Mouse (Mus musculus): ENCODE results near the gene Gm14137. TPM values are rescaled to one million over a fixed set of nuclear protein-coding genes. Genes with fewer than 3 reads are reported as not detected.

The Gm14137 gene
- polyA plus RNA-seq (2014; fragmentation: Nextera tagmentation; extraction: Ambion mirVana) = 0.27 and 0.30 TPM in 2 replicates

DNA sequence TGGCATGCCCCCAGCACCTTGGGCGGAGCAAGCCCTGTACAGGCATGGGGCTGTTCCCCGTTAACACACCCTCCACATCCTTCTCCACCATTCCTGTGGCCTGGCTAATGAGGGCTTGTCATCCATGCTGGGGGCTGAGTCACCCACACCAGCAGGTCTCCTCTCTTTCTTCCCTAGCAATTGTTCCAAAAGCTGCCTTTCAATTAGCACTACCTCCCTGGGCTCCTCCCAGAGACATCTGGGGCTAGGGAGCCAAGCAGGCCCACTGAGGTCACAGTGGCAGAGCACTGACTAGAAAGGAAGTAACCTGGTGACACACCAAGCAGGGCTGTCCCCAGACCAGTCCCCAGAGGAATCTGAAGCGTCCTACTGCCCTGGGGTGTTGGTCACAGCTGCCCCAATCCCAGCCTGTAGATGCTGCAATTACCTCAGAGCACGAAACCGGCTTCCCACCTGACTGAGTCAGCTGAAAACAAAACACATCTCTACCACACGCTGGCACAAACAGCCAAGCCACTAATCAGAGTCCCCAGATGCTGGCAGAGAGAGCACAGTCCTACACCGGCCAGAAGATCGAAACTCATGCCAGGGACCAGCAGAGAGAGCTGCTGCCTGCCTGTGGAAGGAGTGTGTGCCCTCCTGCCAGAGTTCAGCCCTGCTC is at the start of gene Gm14137:
Gene Gm14137, plus strand, starts transcription at position 519 of the 661 bp plus-strand sequence.
- Histone ChIP-seq H3K36me3 (ENCODE audit: control insufficient read depth, insufficient read depth, low read length) (peaks cover 4% of the 10 kb centered on the region; the same call in 1 of the 2 replicates), H3K4me2 (replicated peaks; ENCODE audit: low read depth, low read length) (no peak within 1 kb of the TSS), H3K27me3 (ENCODE audit: control insufficient read depth, insufficient read depth, low read length) (no peaks in the 10 kb centered on the region), H3K4me3 (ENCODE audit: low read depth, low read length) (no peak within 1 kb of the TSS), H3K9me3 (ENCODE audit: control insufficient read depth, low read depth, low read length) (no peaks in the 10 kb centered on the region), H3K9ac (replicated peaks; ENCODE audit: low read depth, low read length) (no peak within 1 kb of the TSS), H3K4me1 (ENCODE audit: control insufficient read depth, insufficient read depth, low read length) (peaks cover 15% of the 10 kb centered on the region), H3K27ac (ENCODE audit: low read length) (no peak within 1 kb of the TSS)
- WGBS = 61% methylated on average over 8 of the region's 8 CpGs
- no peak for ATAC-seq (ENCODE audit: insufficient number of reproducible peaks, insufficient read depth, low FRiP score, low read depth)

DNA sequence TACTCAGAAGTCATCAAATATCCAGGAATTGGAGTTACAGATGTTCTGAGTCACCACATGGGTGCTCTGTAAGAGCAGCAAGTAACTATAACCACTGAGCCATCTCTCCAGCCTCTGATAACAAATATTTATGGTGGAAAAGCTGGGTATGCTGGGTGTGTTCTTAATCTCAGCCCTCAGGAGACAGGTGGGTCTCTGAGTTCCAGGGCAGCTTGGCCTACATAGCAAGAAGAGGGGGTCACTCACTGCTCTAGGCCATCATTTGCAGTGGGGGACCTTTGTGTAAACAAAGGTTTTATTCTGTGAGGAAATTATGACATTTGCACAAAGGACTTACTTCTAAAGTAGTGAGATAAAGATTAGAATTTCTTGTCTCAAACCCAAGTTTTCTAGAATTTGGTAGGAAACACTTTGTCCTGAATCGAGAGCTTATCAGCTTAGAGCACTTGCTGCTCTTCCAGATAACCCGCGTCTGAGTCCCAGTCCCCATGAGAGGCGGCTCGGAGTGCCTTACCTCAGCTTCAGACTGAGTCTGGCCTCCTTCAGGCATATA is 37.9 kb upstream of the Gm14137 start:
- Histone ChIP-seq H3K36me3 (ENCODE audit: control insufficient read depth, insufficient read depth, low read length) (peaks cover 49% of the 10 kb centered on the region), H3K4me1 (ENCODE audit: control insufficient read depth, insufficient read depth, low read length) (no peaks in the 10 kb centered on the region), H3K4me3 (ENCODE audit: low read depth, low read length) (no peak overlapping the region), H3K9me3 (ENCODE audit: control insufficient read depth, low read depth, low read length) (no peaks in the 10 kb centered on the region), H3K27me3 (ENCODE audit: control insufficient read depth, insufficient read depth, low read length) (no peaks in the 10 kb centered on the region), H3K9ac (replicated peaks; ENCODE audit: low read depth, low read length) (no peak overlapping the region), H3K4me2 (replicated peaks; ENCODE audit: low read depth, low read length) (no peak overlapping the region), H3K27ac (ENCODE audit: low read length) (no peak overlapping the region)
- WGBS = 81% methylated on average over 5 of the region's 5 CpGs
- no peak for ATAC-seq (ENCODE audit: insufficient number of reproducible peaks, insufficient read depth, low FRiP score, low read depth)

DNA sequence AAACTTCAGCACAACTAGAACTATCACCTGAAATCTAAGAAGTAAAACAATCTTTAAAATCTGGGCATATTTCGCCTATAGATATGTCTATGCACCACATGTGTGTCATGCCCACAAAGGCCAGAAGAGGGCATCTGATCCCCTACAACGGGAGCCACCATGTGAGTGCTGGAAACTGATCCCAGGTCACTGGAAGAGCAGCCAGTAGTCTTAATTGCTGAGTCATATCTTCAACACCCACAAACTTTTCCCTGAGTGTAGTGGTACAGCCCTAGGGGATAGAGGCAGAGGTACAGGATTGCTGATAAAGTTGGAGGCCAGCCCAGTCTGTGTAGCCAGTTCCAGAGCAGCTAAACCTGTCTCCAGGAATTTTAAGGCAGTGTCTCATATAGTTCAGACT is 29.1 kb upstream of the Gm14137 start:
- Histone ChIP-seq H3K36me3 (ENCODE audit: control insufficient read depth, insufficient read depth, low read length) (peaks cover 57% of the 10 kb centered on the region), H3K4me3 (ENCODE audit: low read depth, low read length) (no peak overlapping the region), H3K27ac (ENCODE audit: low read length) (no peak overlapping the region), H3K9ac (replicated peaks; ENCODE audit: low read depth, low read length) (no peak overlapping the region), H3K4me2 (replicated peaks; ENCODE audit: low read depth, low read length) (no peak overlapping the region), H3K4me1 (ENCODE audit: control insufficient read depth, insufficient read depth, low read length) (no peaks in the 10 kb centered on the region), H3K9me3 (ENCODE audit: control insufficient read depth, low read depth, low read length) (peaks cover 4% of the 10 kb centered on the region; the same call in 1 of the 2 replicates), H3K27me3 (ENCODE audit: control insufficient read depth, insufficient read depth, low read length) (no peaks in the 10 kb centered on the region)
- ATAC-seq (ENCODE audit: insufficient number of reproducible peaks, insufficient read depth, low FRiP score, low read depth) = no peak
- WGBS = 89% methylated on average over 2 of the region's 2 CpGs

DNA sequence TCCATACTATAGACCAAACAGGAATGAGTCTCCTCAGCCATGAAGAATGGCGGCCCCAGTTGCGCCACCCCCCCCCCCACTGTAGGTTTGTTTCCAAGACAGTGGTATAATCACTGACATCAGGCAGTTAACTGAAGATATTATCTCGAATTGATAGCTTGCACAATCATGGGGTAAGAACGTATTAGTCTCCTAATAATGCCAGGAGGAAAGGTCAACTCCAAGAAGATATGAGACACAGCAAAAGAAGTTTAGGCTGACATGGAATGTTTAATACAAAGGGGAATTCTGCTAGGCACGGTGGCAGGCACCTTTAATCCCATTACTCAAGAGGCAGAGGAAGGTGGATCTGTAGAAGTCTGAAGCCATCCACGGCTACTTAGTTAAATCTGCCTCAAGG is 27.9 kb upstream of the Gm14137 start:
- Histone ChIP-seq H3K9ac (replicated peaks; ENCODE audit: low read depth, low read length) (no peak overlapping the region), H3K4me3 (ENCODE audit: low read depth, low read length) (no peak overlapping the region), H3K4me1 (ENCODE audit: control insufficient read depth, insufficient read depth, low read length) (no peaks in the 10 kb centered on the region), H3K27ac (ENCODE audit: low read length) (no peak overlapping the region), H3K36me3 (ENCODE audit: control insufficient read depth, insufficient read depth, low read length) (peaks cover 63% of the 10 kb centered on the region), H3K4me2 (replicated peaks; ENCODE audit: low read depth, low read length) (no peak overlapping the region), H3K27me3 (ENCODE audit: control insufficient read depth, insufficient read depth, low read length) (no peaks in the 10 kb centered on the region), H3K9me3 (ENCODE audit: control insufficient read depth, low read depth, low read length) (peaks cover 4% of the 10 kb centered on the region; the same call in 1 of the 2 replicates)
- ATAC-seq (ENCODE audit: insufficient number of reproducible peaks, insufficient read depth, low FRiP score, low read depth) = no peak
- 86% methylated on average over 6 of the region's 6 CpGs for WGBS

DNA sequence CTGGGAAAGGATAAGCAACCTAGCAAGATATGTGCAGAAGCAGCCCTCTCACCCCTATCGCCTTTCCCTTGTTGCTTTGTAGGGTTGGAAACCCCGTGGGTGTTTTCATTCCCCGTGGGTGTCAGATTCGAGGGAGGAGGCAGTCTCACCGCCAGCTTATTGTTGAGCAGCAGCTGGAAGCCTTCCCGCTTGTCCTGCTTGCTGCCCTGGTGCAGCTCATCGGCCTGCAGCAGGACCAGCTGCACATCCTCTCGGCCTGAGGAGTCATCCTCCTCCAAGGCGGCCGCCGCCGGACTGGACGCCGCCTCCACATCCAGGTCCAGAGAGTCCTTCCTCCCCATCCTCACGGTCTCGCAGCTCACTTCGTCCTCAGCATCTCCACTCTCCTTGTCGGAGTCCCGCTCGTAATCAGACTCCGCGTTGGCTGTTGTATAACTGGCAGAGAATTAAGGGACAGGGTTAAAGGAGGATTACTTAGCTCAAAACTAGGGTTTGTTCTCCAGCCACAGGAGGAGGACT is 27.1 kb upstream of the Gm14137 start:
- Histone ChIP-seq H3K36me3 (ENCODE audit: control insufficient read depth, insufficient read depth, low read length) (peaks cover 63% of the 10 kb centered on the region), H3K9me3 (ENCODE audit: control insufficient read depth, low read depth, low read length) (peaks cover 4% of the 10 kb centered on the region; the same call in 1 of the 2 replicates), H3K4me3 (ENCODE audit: low read depth, low read length) (no peak overlapping the region), H3K27ac (ENCODE audit: low read length) (no peak overlapping the region), H3K4me1 (ENCODE audit: control insufficient read depth, insufficient read depth, low read length) (no peaks in the 10 kb centered on the region), H3K4me2 (replicated peaks; ENCODE audit: low read depth, low read length) (no peak overlapping the region), H3K9ac (replicated peaks; ENCODE audit: low read depth, low read length) (no peak overlapping the region), H3K27me3 (ENCODE audit: control insufficient read depth, insufficient read depth, low read length) (no peaks in the 10 kb centered on the region)
- WGBS = 84% methylated on average over 22 of the region's 22 CpGs
- no peak for ATAC-seq (ENCODE audit: insufficient number of reproducible peaks, insufficient read depth, low FRiP score, low read depth)

DNA sequence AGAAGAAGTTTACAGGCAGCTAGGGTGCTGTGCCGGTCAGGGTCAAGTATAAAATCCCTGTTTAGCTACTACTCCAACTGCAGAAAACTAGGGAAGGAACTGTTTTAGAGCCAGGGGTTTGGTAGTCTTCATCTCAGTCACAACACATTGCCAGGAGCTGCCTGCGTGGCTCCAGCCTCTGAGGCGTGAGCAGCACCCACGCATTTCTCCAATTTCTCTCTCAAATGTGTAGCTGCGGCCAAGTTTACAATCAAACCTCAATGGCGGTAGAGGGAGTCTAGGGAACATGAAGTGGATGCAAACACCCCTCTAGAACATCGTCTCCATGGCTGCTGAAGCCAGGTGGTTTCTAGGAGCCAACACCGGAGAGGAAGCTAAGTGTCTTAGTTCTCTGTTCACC is 26.5 kb upstream of the Gm14137 start:
- no peak overlapping the region for H3K9ac ChIP-seq (replicated peaks; ENCODE audit: low read depth, low read length)
- H3K27ac ChIP-seq (ENCODE audit: low read length) = no peak overlapping the region
- 90% methylated on average over 8 of the region's 8 CpGs for WGBS
- no peak overlapping the region for H3K4me3 ChIP-seq (ENCODE audit: low read depth, low read length)
- no peaks in the 10 kb centered on the region for H3K27me3 ChIP-seq (ENCODE audit: control insufficient read depth, insufficient read depth, low read length)
- H3K4me1 ChIP-seq (ENCODE audit: control insufficient read depth, insufficient read depth, low read length) = no peaks in the 10 kb centered on the region
- ATAC-seq (ENCODE audit: insufficient number of reproducible peaks, insufficient read depth, low FRiP score, low read depth) = no peak
- H3K4me2 ChIP-seq (replicated peaks; ENCODE audit: low read depth, low read length) = no peak overlapping the region
- H3K36me3 ChIP-seq (ENCODE audit: control insufficient read depth, insufficient read depth, low read length) = peaks cover 61% of the 10 kb centered on the region
- peaks cover 4% of the 10 kb centered on the region; the same call in 1 of the 2 replicates for H3K9me3 ChIP-seq (ENCODE audit: control insufficient read depth, low read depth, low read length)

DNA sequence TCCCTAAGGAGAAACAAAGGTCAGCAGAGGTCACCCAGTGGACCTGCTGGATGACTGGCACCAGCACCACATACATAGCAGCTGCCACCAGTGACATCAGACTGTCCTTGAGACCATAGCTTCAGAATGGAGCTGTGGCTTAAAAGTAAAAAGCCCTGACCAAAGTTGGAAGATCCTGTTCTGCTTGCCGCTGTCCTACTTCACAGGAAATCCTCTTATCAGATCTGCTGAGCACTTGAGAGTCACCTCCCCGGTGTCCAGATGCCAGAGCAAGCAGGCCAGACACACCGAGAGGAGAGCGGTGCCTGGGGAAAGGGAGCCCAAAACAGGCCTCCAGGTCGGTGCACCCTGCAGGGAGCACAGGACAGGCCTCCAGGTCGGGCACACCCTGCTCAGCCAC is 22.1 kb upstream of the Gm14137 start:
- Histone ChIP-seq H3K36me3 (ENCODE audit: control insufficient read depth, insufficient read depth, low read length) (peaks cover 47% of the 10 kb centered on the region), H3K4me1 (ENCODE audit: control insufficient read depth, insufficient read depth, low read length) (peaks cover 9% of the 10 kb centered on the region), H3K9ac (replicated peaks; ENCODE audit: low read depth, low read length) (no peak overlapping the region), H3K9me3 (ENCODE audit: control insufficient read depth, low read depth, low read length) (no peaks in the 10 kb centered on the region), H3K4me3 (ENCODE audit: low read depth, low read length) (no peak overlapping the region), H3K27ac (ENCODE audit: low read length) (no peak overlapping the region), H3K27me3 (ENCODE audit: control insufficient read depth, insufficient read depth, low read length) (no peaks in the 10 kb centered on the region), H3K4me2 (replicated peaks; ENCODE audit: low read depth, low read length) (no peak overlapping the region)
- no peak for ATAC-seq (ENCODE audit: insufficient number of reproducible peaks, insufficient read depth, low FRiP score, low read depth)
- 85% methylated on average over 6 of the region's 6 CpGs for WGBS

DNA sequence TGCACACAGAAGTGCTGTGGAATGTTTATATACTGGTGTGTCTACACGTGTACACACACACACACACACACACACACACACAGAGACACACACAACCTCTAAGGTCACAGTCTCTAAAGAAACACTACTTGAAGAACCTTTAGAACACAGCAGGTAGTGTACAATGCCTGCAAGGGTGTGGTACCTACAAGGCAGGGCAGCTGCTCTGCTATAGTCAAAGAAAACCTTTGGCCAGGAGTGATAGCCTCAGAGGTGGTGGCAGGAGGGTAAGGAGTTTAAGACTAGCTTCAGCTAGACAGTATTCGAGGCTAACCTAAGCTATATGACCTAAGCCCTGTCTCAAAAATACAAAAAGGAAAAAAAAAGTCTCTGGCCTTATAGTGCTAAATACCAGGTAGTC is 19.6 kb upstream of the Gm14137 start:
- Histone ChIP-seq H3K27me3 (ENCODE audit: control insufficient read depth, insufficient read depth, low read length) (no peaks in the 10 kb centered on the region), H3K36me3 (ENCODE audit: control insufficient read depth, insufficient read depth, low read length) (peaks cover 36% of the 10 kb centered on the region), H3K4me2 (replicated peaks; ENCODE audit: low read depth, low read length) (no peak overlapping the region), H3K9ac (replicated peaks; ENCODE audit: low read depth, low read length) (no peak overlapping the region), H3K4me3 (ENCODE audit: low read depth, low read length) (no peak overlapping the region), H3K4me1 (ENCODE audit: control insufficient read depth, insufficient read depth, low read length) (peaks cover 9% of the 10 kb centered on the region), H3K9me3 (ENCODE audit: control insufficient read depth, low read depth, low read length) (no peaks in the 10 kb centered on the region), H3K27ac (ENCODE audit: low read length) (no peak overlapping the region)
- 80% methylated on average over 2 of the region's 2 CpGs for WGBS
- ATAC-seq (ENCODE audit: insufficient number of reproducible peaks, insufficient read depth, low FRiP score, low read depth) = no peak

Data from stomach, embryonic 14.5 days (tissue).